Mouse (Mus musculus): ENCODE data around the gene Cttnbp2nl. TPM values are rescaled to one million over a fixed set of nuclear protein-coding genes. Genes with fewer than 3 reads are reported as not detected.
A peak's percentile ranks its signal among the peaks of the same experiment; 100 is the strongest.

Cttnbp2nl gene
- polyA plus RNA-seq, 1 experiment from 2014 or later: 82.1 TPM

DNA sequence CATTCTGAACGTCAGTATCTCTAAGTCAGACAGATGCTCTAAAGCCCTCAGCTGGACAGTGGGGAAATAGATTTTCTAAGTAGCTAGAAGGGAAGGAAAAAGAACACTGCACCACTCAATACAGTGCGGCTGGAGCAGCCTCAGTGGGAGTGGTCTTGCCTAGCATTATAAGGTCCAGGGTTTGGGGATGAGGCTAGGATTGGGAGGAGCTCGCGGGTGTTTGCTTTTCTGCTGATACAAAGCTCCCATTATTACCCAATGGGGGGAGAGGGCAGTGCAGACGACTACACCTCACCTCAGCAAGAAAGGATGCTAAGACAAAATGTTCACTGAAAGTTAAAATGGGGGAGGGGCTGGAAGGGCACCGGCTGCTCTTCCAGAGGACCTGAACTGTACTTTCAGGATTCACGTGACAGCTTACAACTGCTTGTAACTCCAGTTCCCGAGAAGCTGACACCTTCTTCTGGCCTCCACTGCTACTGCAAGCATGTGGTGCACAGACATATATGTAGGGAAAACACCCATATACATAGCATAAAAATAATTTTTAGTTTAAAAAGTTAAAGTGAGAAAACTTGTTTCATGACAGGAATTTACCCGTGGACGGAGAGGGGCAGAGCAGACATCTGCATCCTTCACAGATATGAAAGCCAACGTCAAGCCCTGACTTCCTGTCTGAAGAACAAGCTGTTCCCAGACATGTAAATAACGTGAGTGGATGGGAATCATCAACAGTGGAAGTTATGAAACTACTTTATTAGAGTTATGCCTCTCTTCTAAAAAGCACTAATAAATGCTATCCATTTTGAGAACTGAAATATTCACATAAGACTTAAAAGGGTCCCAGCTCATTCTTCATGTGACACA lies 32.9 kb downstream of the Cttnbp2nl start:
- ATAC-seq (peak; percentile 81), DNase-seq (ENCODE audit: low spot score) (peak; percentile 94)
- no peak overlapping the region for H3K4me3 ChIP-seq (ENCODE audit: low read depth, low read length)
- H3K9me3 ChIP-seq (ENCODE audit: low read length): no peaks in the 10 kb centered on the region
- WGBS: 4% methylated on average over 12 of the region's 12 CpGs
- H3K4me1 ChIP-seq (ENCODE audit: insufficient read depth, low read depth, low read length): peaks cover 34% of the 10 kb centered on the region
- TF ChIP-seq CTCF (IDR thresholded peaks at IDR 0.05) (peak; percentile 33), EP300 (IDR thresholded peaks at IDR 0.05) (peak; percentile 100)
- no peak overlapping the region; the same call in 1 of the 2 replicates for H3K9ac ChIP-seq (replicated peaks; ENCODE audit: low read depth)
- H3K27me3 ChIP-seq (replicated peaks; ENCODE audit: insufficient read depth, low read length): no peaks in the 10 kb centered on the region
- H3K4me2 ChIP-seq (replicated peaks; ENCODE audit: low read depth, low read length): peak overlapping the region; percentile 29
- H3K36me3 ChIP-seq (ENCODE audit: insufficient read depth, low read length): no peaks in the 10 kb centered on the region
- peak overlapping the region; percentile 96 for H3K27ac ChIP-seq (ENCODE audit: low read length)

DNA sequence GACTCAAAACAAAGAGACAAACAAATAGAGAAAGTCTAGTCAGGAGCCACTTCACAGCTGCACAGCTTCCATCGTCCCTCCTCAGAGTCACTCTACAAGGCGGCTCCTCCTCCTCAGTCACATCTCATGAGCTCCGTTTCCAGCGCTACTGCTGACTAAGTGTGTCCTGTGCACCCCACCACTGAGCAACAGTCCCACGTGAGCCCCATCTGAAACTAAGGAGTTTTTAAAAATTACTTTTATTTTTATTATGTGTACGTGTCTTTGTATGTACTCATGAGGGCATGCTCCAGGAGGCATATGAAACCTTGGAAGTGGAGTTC lies 34.2 kb downstream of the Cttnbp2nl start:
- 51% methylated on average over 6 of the region's 6 CpGs for WGBS

GRCm38 (mm10) chr3:105018085-105018782 lies 34.7 kb downstream of the Cttnbp2nl start:
- H3K9me3 ChIP-seq (ENCODE audit: low read length): no peaks in the 10 kb centered on the region
- H3K36me3 ChIP-seq (ENCODE audit: insufficient read depth, low read length): no peaks in the 10 kb centered on the region
- no peak overlapping the region for H3K4me2 ChIP-seq (replicated peaks; ENCODE audit: low read depth, low read length)
- DNase-seq (ENCODE audit: low spot score) (peak; percentile 65), ATAC-seq (peak; percentile 23)
- WGBS: 50% methylated on average over 10 of the region's 10 CpGs
- peaks cover 43% of the 10 kb centered on the region for H3K4me1 ChIP-seq (ENCODE audit: insufficient read depth, low read depth, low read length)
- no peak overlapping the region for H3K4me3 ChIP-seq (ENCODE audit: low read depth, low read length)
- peak; percentile 99 for TF ChIP-seq EP300 (IDR thresholded peaks at IDR 0.05)
- TF ChIP-seq CTCF (IDR thresholded peaks at IDR 0.05): 0 out of 2 replicates have a peak, but pooled peaks have one; percentile 2
- no peak overlapping the region for H3K9ac ChIP-seq (replicated peaks; ENCODE audit: low read depth)
- H3K27me3 ChIP-seq (replicated peaks; ENCODE audit: insufficient read depth, low read length): no peaks in the 10 kb centered on the region
- peak overlapping the region; percentile 85 for H3K27ac ChIP-seq (ENCODE audit: low read length)

More for the DNA sequence above, 34.2 kb downstream of the Cttnbp2nl start:
- ATAC-seq (no peak), DNase-seq (ENCODE audit: low spot score) (no peak)
- TF ChIP-seq EP300 (IDR thresholded peaks at IDR 0.05) (no peak; the same call in 1 of the 2 replicates), CTCF (IDR thresholded peaks at IDR 0.05) (no peak)
- H3K27me3 ChIP-seq (replicated peaks; ENCODE audit: insufficient read depth, low read length): no peaks in the 10 kb centered on the region
- no peak overlapping the region for H3K9ac ChIP-seq (replicated peaks; ENCODE audit: low read depth)
- no peaks in the 10 kb centered on the region for H3K36me3 ChIP-seq (ENCODE audit: insufficient read depth, low read length)
- no peak overlapping the region for H3K4me2 ChIP-seq (replicated peaks; ENCODE audit: low read depth, low read length)
- H3K4me1 ChIP-seq (ENCODE audit: insufficient read depth, low read depth, low read length): peaks cover 39% of the 10 kb centered on the region
- no peak overlapping the region for H3K4me3 ChIP-seq (ENCODE audit: low read depth, low read length)
- peak overlapping the region; percentile 85 for H3K27ac ChIP-seq (ENCODE audit: low read length)
- H3K9me3 ChIP-seq (ENCODE audit: low read length): no peaks in the 10 kb centered on the region

DNA sequence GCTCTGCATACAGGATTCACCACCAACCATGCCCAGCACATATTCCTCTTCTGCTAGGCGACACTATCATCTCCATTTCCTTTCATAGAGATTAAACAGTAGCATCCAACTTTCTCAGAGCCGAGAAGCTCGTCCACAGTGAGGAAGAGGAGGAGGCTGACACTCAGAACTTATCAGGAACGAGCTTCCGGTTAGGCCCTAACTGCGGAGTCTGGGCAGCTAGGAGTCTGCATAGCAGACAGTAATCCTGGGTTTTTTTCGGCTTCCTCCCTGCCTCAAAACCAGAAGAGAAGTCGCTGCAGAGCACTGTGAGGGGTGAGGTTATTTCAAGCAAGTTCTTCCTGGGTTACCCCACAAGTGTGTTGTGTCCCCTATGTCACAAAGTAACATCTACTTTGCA lies 35.6 kb downstream of the Cttnbp2nl start:
- Histone ChIP-seq H3K36me3 (ENCODE audit: insufficient read depth, low read length) (no peaks in the 10 kb centered on the region), H3K27me3 (replicated peaks; ENCODE audit: insufficient read depth, low read length) (no peaks in the 10 kb centered on the region), H3K4me1 (ENCODE audit: insufficient read depth, low read depth, low read length) (peaks cover 40% of the 10 kb centered on the region), H3K9me3 (ENCODE audit: low read length) (no peaks in the 10 kb centered on the region), H3K4me2 (replicated peaks; ENCODE audit: low read depth, low read length) (no peak overlapping the region), H3K9ac (replicated peaks; ENCODE audit: low read depth) (no peak overlapping the region), H3K4me3 (ENCODE audit: low read depth, low read length) (no peak overlapping the region), H3K27ac (ENCODE audit: low read length) (peak overlapping the region; percentile 85)
- 53% methylated on average over 8 of the region's 8 CpGs for WGBS
- no peak for TF ChIP-seq CTCF (IDR thresholded peaks at IDR 0.05)
- TF ChIP-seq EP300 (IDR thresholded peaks at IDR 0.05): no peak
- DNase-seq (ENCODE audit: low spot score) (no peak), ATAC-seq (no peak)

DNA sequence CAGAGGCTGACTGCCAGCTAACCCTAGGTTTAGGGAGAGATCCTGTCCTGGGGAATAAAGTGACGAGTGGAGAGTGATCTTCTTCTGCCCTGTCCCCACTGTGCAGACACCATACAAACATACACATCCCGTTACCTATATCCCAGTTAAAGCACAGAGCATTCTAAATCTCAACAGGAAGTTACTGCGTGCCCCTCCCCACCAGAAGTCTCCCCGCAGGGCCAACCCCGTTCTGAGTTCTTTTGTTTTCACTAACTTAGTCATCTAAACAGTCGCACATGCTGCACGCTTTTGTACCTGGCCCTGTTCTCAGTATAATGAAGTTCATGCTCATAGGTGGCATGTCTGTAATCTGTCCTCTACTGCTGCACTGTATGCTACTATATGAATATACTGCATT lies 36.7 kb downstream of the Cttnbp2nl start:
- no peak overlapping the region for H3K4me2 ChIP-seq (replicated peaks; ENCODE audit: low read depth, low read length)
- no peak overlapping the region for H3K4me3 ChIP-seq (ENCODE audit: low read depth, low read length)
- DNase-seq (ENCODE audit: low spot score) (peak; percentile 56), ATAC-seq (peak; percentile 9; the same call in 1 of the 2 replicates)
- peak overlapping the region; percentile 85 for H3K27ac ChIP-seq (ENCODE audit: low read length)
- peaks cover 36% of the 10 kb centered on the region for H3K4me1 ChIP-seq (ENCODE audit: insufficient read depth, low read depth, low read length)
- H3K9ac ChIP-seq (replicated peaks; ENCODE audit: low read depth): no peak overlapping the region
- no peaks in the 10 kb centered on the region for H3K9me3 ChIP-seq (ENCODE audit: low read length)
- TF ChIP-seq CTCF (IDR thresholded peaks at IDR 0.05): no peak
- peak; percentile 96 for TF ChIP-seq EP300 (IDR thresholded peaks at IDR 0.05)
- no peaks in the 10 kb centered on the region for H3K27me3 ChIP-seq (replicated peaks; ENCODE audit: insufficient read depth, low read length)
- WGBS: 46% methylated on average over 7 of the region's 7 CpGs
- H3K36me3 ChIP-seq (ENCODE audit: insufficient read depth, low read length): no peaks in the 10 kb centered on the region; the same call in 1 of the 2 replicates

GRCm38 (mm10) chr3:105014908-105015307 lies 38.0 kb downstream of the Cttnbp2nl start:
- Histone ChIP-seq H3K27me3 (replicated peaks; ENCODE audit: insufficient read depth, low read length) (no peaks in the 10 kb centered on the region), H3K9me3 (ENCODE audit: low read length) (no peaks in the 10 kb centered on the region), H3K4me3 (ENCODE audit: low read depth, low read length) (no peak overlapping the region), H3K4me2 (replicated peaks; ENCODE audit: low read depth, low read length) (no peak overlapping the region), H3K4me1 (ENCODE audit: insufficient read depth, low read depth, low read length) (peaks cover 29% of the 10 kb centered on the region), H3K9ac (replicated peaks; ENCODE audit: low read depth) (no peak overlapping the region), H3K27ac (ENCODE audit: low read length) (peak overlapping the region; percentile 85), H3K36me3 (ENCODE audit: insufficient read depth, low read length) (peaks cover 10% of the 10 kb centered on the region; the same call in 1 of the 2 replicates)
- ATAC-seq (peak; percentile 25), DNase-seq (ENCODE audit: low spot score) (peak; percentile 64)
- WGBS: 34% methylated on average over 2 of the region's 2 CpGs
- TF ChIP-seq EP300 (IDR thresholded peaks at IDR 0.05): peak; percentile 100
- peak; percentile 7; the same call in 1 of the 2 replicates for TF ChIP-seq CTCF (IDR thresholded peaks at IDR 0.05)

All from lung, postnatal 0 days (tissue).